Mouse (Mus musculus) embryonic facial prominence, embryonic 12.5 days (tissue): Measurements from ENCODE around the gene Cnnm4. TPM values are rescaled to one million over a fixed set of nuclear protein-coding genes. Genes with fewer than 3 reads are reported as not detected.

Experiments used
- ATAC-seq: fragments of 200-750 bp; cut with Nextera tagmentation; 2 replicates; pipeline ENCODE4 v1.8.0; 2017; ENCODE audit not compliant: insufficient number of reproducible peaks, insufficient read depth, low FRiP score, low TSS enrichment
- H3K27ac ChIP-seq: fragments of 300-500 bp; sonication (generic); 2 replicates; pipeline ENCODE4 v1.5.1; 2016; ENCODE audit warnings: mild to moderate bottlenecking
- H3K27me3 ChIP-seq: fragments of 300-500 bp; sonication (generic); 2 replicates; pipeline ENCODE4 v1.6.1; 2016; ENCODE audit warnings: mild to moderate bottlenecking, moderate library complexity
- H3K36me3 ChIP-seq: fragments of 300-500 bp; sonication (generic); 2 replicates; pipeline ENCODE4 v1.6.1; 2016; ENCODE audit warnings: mild to moderate bottlenecking
- H3K4me1 ChIP-seq: fragments of 300-500 bp; sonication (generic); 2 replicates; pipeline ENCODE4 v1.6.1; 2016
- H3K4me2 ChIP-seq: fragments of 300-500 bp; sonication (generic); replicated peaks from 2 replicates; pipeline ENCODE4 v1.6.1; 2016; ENCODE audit warnings: mild to moderate bottlenecking, moderate library complexity
- H3K4me3 ChIP-seq: fragments of 300-500 bp; sonication (generic); 2 replicates; pipeline ENCODE4 v1.5.1; 2016; ENCODE audit warnings: mild to moderate bottlenecking
- H3K9ac ChIP-seq: fragments of 300-500 bp; sonication (generic); 2 replicates; pipeline ENCODE4 v1.6.1; 2016; ENCODE audit warnings: mild to moderate bottlenecking, moderate library complexity
- H3K9me3 ChIP-seq: fragments of 300-500 bp; sonication (generic); 2 replicates; pipeline ENCODE4 v1.6.1; 2016; ENCODE audit warnings: mild to moderate bottlenecking, moderate library complexity
- WGBS: fragments of 180-500 bp; shearing (Covaris S2); methylation state at CpG from one replicate; pipeline ENCODE4 v1.1.7; 2016; 5-methylcytosine and 5-hydroxymethylcytosine counted together
- polyA plus RNA-seq: library from polyadenylated mRNA; unstranded; fragments of >200 nt; fragmentation: Nextera tagmentation; extraction: Ambion mirVana; gene quantifications from 2 replicates; pipeline ENCODE4 v1.2.1, GENCODE M21; 2016

The Cnnm4 gene
- polyA plus RNA-seq, 1 experiment from 2014 or later, result 15.3 TPM

DNA sequence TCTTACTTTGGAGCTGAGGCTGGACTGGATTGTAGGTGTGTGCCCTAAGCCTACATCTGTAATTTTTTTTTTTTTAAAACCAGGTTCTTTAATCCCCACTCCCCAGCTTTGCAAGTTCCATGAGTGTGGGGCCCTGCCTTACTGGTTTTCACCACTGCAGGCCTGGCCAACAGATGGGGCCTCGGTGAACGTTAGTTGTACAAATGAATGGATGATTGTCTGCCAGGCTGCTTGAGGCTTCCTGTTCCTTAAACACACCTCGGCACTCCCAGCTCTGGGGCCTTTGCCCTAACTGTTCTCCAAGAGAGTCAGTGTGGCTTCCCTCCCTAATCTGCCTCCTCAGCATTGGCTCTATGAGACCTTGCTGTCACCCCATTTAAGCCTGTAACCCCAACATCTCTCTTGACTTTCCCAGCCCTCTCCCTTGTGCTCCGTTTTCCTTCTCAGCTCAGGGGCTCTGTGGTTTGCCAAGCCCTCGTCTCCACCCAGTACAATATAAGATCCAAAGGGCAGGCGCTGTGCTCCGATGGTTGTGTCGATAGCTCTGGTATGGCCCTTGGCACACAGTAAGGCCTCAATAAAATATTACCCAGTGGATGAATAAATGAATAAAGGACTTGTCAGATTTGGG, 4.2 kb downstream of the Cnnm4 start:
- peak overlapping the region; percentile 24; the same call in 1 of the 2 replicates for H3K9ac ChIP-seq
- no peaks in the 10 kb centered on the region for H3K27me3 ChIP-seq
- ATAC-seq, result no peak
- WGBS, result 42% methylated on average over 8 of the region's 8 CpGs
- no peaks in the 10 kb centered on the region for H3K9me3 ChIP-seq
- peak overlapping the region; percentile 63 for H3K4me3 ChIP-seq
- H3K36me3 ChIP-seq, result no peaks in the 10 kb centered on the region
- H3K4me1 ChIP-seq, result peaks cover 50% of the 10 kb centered on the region
- H3K27ac ChIP-seq, result peak overlapping the region; percentile 52
- peak overlapping the region; percentile 69 for H3K4me2 ChIP-seq

DNA sequence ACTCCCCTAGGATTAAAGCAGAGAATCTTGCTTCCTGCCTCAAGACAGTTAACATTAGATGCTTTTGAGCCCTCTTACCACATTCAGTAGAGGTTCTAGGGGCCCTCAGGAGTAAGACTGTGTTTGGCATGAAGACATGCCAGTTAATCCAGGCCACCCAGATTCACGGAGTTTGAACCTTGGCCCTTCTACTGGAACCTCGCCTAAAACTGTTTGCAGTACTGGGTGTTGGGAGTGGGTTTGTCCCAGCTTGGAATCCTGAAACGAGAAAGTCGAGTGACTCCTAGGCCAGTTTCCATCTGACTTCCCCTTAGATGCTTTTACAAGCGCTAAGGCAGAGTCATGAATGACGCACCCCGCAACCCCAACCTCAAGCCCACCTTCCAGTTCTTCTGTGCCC, 5.0 kb downstream of the Cnnm4 start:
- no peak for ATAC-seq
- peaks cover 50% of the 10 kb centered on the region for H3K4me1 ChIP-seq
- no peaks in the 10 kb centered on the region for H3K9me3 ChIP-seq
- H3K4me2 ChIP-seq, result peak overlapping the region; percentile 69
- H3K27me3 ChIP-seq, result no peaks in the 10 kb centered on the region
- no peaks in the 10 kb centered on the region for H3K36me3 ChIP-seq
- WGBS, result 78% methylated on average over 7 of the region's 7 CpGs
- H3K9ac ChIP-seq, result no peak overlapping the region
- H3K4me3 ChIP-seq, result no peak overlapping the region
- H3K27ac ChIP-seq, result no peak overlapping the region

DNA sequence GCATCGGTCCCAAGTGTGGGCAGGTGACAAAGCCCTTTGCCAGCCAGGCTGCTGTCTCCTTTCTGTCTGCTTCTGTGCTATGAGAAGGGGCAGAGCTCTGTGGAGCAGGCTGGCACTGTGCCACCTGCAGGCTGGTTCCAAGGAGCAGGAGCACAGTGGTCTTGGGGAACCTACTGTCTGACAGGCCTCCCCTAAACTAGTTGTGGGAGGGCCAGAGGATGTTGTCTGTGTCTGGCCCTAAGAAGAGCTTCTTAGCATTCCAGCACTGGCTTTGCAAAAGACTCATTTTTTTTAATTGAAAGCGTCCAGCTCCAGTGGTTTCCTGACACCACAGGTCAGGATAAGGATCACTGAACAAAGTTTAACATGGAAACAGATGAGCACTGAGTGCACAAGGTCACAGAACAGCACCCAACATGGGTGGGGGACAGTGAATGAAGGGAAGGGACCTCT, 6.9 kb downstream of the Cnnm4 start:
- H3K9me3 ChIP-seq, result no peaks in the 10 kb centered on the region
- H3K4me3 ChIP-seq, result no peak overlapping the region
- H3K4me2 ChIP-seq, result no peak overlapping the region
- no peaks in the 10 kb centered on the region for H3K36me3 ChIP-seq
- peaks cover 34% of the 10 kb centered on the region for H3K4me1 ChIP-seq
- ATAC-seq, result no peak
- no peaks in the 10 kb centered on the region for H3K27me3 ChIP-seq
- WGBS, result 51% methylated on average over 2 of the region's 2 CpGs
- no peak overlapping the region for H3K9ac ChIP-seq
- no peak overlapping the region for H3K27ac ChIP-seq

DNA sequence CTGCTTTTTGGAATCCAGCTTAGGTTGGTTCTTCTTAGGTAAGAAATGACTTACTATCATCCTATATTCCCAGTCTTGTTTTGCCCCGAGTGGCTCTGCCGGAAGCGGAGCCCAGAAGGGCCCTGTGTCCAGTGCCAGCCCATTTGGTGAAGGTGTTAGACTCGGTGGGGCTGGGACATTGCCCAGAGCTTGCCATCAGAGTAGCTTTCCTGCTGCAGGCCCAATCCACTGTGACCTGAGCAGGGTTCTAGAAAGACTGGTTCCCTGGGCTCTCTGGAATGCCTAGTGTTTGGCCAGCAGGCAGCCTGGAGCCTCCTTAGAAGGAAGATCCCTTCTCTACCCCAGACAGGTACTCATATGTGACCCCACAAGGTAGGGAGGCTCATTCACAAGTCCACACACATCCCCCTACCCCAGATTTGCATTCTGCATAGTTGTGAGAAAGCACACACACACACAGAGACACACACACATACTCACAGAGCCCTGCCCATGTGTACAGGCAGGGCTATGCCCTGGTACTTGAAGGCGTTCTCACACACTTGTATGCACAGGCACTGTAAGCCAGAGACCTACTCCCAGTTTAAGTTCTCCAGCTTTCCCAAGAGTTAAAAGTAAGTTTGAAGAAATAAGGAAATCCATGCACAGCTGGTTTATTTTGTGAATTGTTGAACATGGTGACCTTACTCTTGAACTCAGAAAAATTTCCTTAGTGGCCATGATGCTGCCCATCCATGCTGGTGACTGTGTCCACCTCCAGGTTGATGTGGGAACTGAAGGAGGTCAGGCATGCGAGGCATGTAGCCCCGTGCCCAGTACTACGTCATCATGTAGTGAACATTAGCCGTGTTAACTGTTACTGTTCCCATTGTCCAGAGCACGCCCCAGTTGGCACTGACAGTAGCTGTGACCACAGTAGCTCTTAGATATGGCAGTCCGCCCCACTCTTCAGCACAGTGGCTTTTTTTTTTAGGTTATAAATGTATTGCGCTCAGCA, 8.8 kb downstream of the Cnnm4 start:
- Histone ChIP-seq H3K27me3 (no peaks in the 10 kb centered on the region), H3K27ac (no peak overlapping the region), H3K4me2 (no peak overlapping the region), H3K36me3 (no peaks in the 10 kb centered on the region), H3K4me1 (peaks cover 19% of the 10 kb centered on the region), H3K9ac (no peak overlapping the region), H3K9me3 (no peaks in the 10 kb centered on the region), H3K4me3 (no peak overlapping the region)
- WGBS, result 89% methylated on average over 12 of the region's 12 CpGs
- no peak for ATAC-seq

DNA sequence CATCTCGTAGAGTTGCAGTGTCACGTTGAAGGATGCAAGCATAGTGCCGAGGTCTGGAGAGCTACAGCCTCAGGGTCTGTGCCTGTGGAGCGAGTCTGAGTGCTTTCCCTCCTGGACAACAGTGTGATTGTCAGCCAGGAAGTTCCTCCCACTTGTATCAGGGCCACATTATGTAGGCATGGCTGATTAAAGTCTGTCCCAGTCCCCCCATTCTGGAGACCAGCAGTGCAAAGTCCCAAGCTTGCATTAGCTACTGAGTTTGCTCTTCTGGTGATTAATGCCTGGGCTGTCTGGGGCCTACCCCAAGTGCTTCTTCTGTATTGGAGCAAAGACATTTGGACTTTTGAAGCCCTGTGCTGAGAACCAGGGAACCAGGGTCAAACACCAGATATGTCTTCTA, 12.4 kb downstream of the Cnnm4 start:
- H3K27ac ChIP-seq, result no peak overlapping the region
- no peak for ATAC-seq
- no peak overlapping the region for H3K4me2 ChIP-seq
- H3K4me1 ChIP-seq, result peaks cover 8% of the 10 kb centered on the region
- H3K9me3 ChIP-seq, result no peaks in the 10 kb centered on the region
- H3K36me3 ChIP-seq, result no peaks in the 10 kb centered on the region
- H3K27me3 ChIP-seq, result no peaks in the 10 kb centered on the region
- no peak overlapping the region for H3K9ac ChIP-seq
- H3K4me3 ChIP-seq, result no peak overlapping the region
- WGBS, result 43% methylated on average over 4 of the region's 4 CpGs

DNA sequence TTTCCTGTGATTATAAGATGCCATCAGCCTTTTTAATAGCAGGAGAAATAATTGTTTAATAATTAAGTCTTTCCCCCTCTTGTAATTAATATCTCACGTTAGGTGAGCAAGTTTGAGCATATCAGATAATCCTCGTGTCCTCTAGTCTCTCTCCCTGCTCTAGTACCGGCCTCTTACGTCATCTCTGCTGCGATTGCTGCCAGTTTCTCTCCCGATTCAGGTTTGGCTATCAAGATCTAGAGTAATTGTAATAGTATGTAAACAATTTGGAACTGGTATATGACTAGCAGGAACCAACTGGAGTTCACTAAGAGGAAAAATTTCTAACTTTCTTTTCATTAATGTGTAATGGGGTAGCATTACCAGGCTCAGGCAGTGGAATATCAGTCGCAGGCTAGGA, 13.7 kb downstream of the Cnnm4 start:
- no peak overlapping the region for H3K27ac ChIP-seq
- H3K4me1 ChIP-seq, result peaks cover 8% of the 10 kb centered on the region
- H3K4me2 ChIP-seq, result no peak overlapping the region
- H3K36me3 ChIP-seq, result no peaks in the 10 kb centered on the region
- H3K9ac ChIP-seq, result no peak overlapping the region
- no peaks in the 10 kb centered on the region for H3K27me3 ChIP-seq
- no peaks in the 10 kb centered on the region for H3K9me3 ChIP-seq
- H3K4me3 ChIP-seq, result no peak overlapping the region
- 70% methylated on average over 7 of the region's 7 CpGs for WGBS
- no peak for ATAC-seq

DNA sequence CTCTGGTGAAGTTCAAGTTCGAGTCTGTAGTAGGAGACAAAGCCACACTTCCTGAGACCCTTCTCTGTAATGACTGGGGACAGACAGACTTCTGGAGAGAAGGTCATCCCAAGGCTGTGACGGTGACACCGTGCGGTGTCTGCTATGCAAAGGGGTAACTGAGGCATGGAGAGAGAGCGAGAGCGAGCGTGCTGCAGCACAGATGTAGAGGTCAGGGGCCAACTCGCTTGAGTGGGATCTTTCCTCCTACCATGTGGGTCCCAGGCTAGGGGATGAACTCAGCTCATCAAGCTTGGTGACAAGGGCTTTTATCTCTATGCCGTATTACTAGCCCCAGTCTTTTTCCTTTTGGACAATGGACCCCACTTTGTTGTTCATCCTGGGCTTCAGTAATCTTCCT, 15.7 kb downstream of the Cnnm4 start:
- Histone ChIP-seq H3K36me3 (no peaks in the 10 kb centered on the region), H3K27ac (no peak overlapping the region), H3K4me3 (no peak overlapping the region), H3K4me1 (peaks cover 8% of the 10 kb centered on the region), H3K9me3 (no peaks in the 10 kb centered on the region), H3K27me3 (no peaks in the 10 kb centered on the region), H3K9ac (no peak overlapping the region), H3K4me2 (no peak overlapping the region)
- ATAC-seq, result no peak
- WGBS, result 84% methylated on average over 9 of the region's 9 CpGs

DNA sequence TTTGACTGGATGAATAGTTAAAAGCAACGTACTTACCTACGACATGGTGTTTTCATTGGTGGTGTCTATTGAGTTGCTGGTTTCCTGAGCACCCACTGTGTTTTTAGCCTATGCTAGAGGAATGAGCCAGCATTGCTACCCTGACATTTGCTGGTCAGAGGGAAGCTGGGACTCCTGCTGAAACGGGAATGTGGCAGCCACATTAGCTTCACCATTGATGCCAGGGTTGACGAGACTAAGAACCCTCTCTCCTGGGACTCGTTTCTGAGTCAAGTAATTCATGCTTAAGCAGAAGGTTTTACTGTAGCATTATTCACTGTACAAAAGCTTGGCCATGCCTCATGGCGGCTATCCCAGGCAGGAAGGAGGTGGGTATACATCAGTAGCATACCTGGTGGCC, 18.2 kb downstream of the Cnnm4 start:
- no peak for ATAC-seq
- Histone ChIP-seq H3K27me3 (no peaks in the 10 kb centered on the region), H3K27ac (no peak overlapping the region), H3K9me3 (no peaks in the 10 kb centered on the region), H3K4me3 (no peak overlapping the region), H3K9ac (no peak overlapping the region), H3K4me1 (peaks cover 18% of the 10 kb centered on the region), H3K4me2 (no peak overlapping the region), H3K36me3 (no peaks in the 10 kb centered on the region)
- WGBS, result 79% methylated on average over 6 of the region's 6 CpGs

DNA sequence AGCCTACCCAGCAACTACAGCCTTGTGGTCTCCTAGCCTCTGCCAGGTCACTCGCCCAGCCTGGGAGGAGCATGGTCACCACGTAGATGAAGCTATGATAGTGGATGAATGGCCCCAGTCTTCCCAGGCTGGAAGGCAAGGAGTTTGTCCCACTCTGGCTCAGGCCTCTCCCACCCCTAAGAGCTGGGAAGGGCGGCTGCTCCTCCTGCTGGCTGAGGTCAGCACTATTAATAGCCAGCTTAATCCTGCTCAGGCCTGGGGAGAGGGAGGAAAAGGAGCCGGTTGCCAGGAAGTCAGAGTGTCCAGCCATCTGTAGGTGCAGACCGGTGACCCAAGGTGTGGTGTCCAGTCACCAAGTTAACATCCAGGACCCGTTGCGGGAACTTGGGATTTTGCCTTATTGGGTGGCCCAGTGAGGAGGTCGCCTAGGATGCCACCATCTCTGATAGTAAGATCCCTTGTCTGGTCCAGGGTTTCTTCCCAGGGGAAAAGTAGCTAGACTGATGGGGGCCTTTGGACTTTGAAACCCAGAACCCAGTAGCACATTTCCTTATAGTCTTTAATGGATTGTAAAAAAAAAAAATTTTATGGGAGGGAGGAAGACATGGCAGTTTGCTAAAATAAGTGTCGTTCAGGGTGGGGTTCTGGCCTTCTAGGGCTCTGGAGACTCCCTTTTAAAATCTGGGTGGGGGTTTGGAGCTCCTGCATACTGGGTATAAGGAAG, 21.2 kb downstream of the Cnnm4 start:
- WGBS, result 41% methylated on average over 9 of the region's 9 CpGs
- peak; percentile 59; the same call in 1 of the 2 replicates for ATAC-seq

DNA sequence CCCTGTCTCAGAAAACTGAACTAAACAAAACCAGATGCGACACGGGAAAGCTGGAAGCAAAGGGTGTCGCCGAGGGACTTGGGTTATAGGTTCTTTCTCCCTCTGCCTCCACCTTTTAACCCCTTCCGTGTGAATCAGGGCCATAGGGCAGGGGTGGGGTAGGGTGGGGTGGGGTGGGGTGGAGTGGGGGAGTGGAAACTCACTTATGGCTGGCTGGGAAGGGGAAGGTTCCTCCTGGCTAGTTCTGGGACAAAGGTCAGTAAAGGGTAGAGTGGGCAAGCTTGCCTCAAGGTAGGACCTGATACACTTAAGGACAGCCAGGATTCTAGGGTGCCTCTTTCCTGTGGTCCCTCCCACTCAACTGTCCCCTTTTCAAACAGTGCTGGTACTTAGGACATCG, 21.9 kb downstream of the Cnnm4 start:
- peaks cover 10% of the 10 kb centered on the region for H3K4me1 ChIP-seq
- 38% methylated on average over 6 of the region's 6 CpGs for WGBS

More for the DNA sequence above, 21.2 kb downstream of the Cnnm4 start:
- no peaks in the 10 kb centered on the region for H3K9me3 ChIP-seq
- no peaks in the 10 kb centered on the region for H3K36me3 ChIP-seq
- H3K27me3 ChIP-seq, result no peaks in the 10 kb centered on the region
- no peak overlapping the region for H3K27ac ChIP-seq
- no peak overlapping the region for H3K4me3 ChIP-seq
- H3K4me2 ChIP-seq, result no peak overlapping the region
- H3K9ac ChIP-seq, result no peak overlapping the region; the same call in 1 of the 2 replicates
- H3K4me1 ChIP-seq, result peaks cover 10% of the 10 kb centered on the region

DNA sequence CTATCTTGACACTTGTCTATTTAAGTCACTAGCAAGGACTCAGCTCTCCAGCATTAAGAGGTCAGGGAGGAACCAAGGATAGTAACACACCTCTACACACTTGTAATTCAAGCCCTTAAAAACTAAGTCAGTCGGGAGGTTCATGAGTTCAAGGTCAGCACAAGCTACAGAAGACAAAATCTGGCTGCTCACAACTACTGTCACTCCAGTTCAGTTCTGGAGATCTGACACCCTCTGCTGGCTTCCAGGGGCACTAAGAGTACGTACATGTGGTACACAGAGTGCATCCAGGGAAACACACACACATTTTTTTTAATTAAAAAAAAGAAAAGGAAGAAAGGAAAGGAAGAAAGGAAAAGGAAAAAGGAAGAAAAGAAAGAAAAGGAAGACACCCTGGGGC, 25.3 kb downstream of the Cnnm4 start:
- Histone ChIP-seq H3K9ac (no peak overlapping the region), H3K36me3 (peaks cover 20% of the 10 kb centered on the region), H3K9me3 (no peaks in the 10 kb centered on the region), H3K27me3 (no peaks in the 10 kb centered on the region), H3K27ac (no peak overlapping the region), H3K4me3 (no peak overlapping the region), H3K4me2 (no peak overlapping the region), H3K4me1 (peaks cover 10% of the 10 kb centered on the region)
- no peak for ATAC-seq
- 37% methylated on average over 2 of the region's 2 CpGs for WGBS

More for the DNA sequence above, 21.9 kb downstream of the Cnnm4 start:
- H3K9me3 ChIP-seq, result no peaks in the 10 kb centered on the region
- no peak overlapping the region for H3K27ac ChIP-seq
- H3K27me3 ChIP-seq, result no peaks in the 10 kb centered on the region
- no peak overlapping the region for H3K4me2 ChIP-seq
- no peak overlapping the region for H3K4me3 ChIP-seq
- H3K36me3 ChIP-seq, result peaks cover 4% of the 10 kb centered on the region; the same call in 1 of the 2 replicates
- no peak for ATAC-seq
- H3K9ac ChIP-seq, result no peak overlapping the region
